Mouse (Mus musculus): ENCODE measurements around the gene Taco1. TPM values are rescaled to one million over a fixed set of nuclear protein-coding genes. Genes with fewer than 3 reads are reported as not detected.
A peak's percentile ranks its signal among the peaks of the same experiment; 100 is the strongest.

Gene Taco1
- polyA plus RNA-seq, 1 experiment from 2014 or later, result 11.7 TPM

DNA sequence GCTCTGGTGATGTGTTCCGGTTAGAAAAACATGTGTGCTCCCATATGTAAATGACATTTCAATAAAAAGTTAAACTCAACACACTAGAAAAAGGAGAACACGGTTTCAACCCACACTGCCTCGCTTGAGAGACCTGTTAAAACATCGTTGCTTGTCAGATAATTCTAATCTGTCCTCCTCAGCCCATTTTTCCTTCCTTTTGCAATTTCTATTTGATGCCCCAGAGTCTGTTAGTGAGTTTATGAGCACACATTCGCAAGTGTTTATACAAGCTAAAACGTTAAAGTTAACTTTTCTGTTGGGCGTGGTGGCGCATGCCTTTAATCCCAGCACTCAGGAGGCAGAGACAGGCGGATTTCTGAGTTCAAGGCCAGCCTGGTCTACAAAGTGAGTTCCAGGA, 30.9 kb upstream of the Taco1 start:
- whole genome bisulfite sequencing, result 91% methylated on average over 9 of the region's 9 CpGs
- no peak for ATAC-seq (ENCODE audit: low FRiP score)
- no peak overlapping the region for H3K27ac ChIP-seq (ENCODE audit: low read depth, low read length)
- no peaks in the 10 kb centered on the region; the same call in 1 of the 2 replicates for H3K4me1 ChIP-seq (replicated peaks; ENCODE audit: control insufficient read depth, insufficient read depth, low read length)
- no peaks in the 10 kb centered on the region for H3K9me3 ChIP-seq (ENCODE audit: control insufficient read depth, low read length)
- H3K27me3 ChIP-seq (ENCODE audit: control insufficient read depth, insufficient read depth, low read length), result no peaks in the 10 kb centered on the region
- H3K4me2 ChIP-seq (replicated peaks; ENCODE audit: low read depth, low read length), result no peak overlapping the region
- no peak for DNase-seq (ENCODE audit: low spot score)
- no peaks in the 10 kb centered on the region for H3K36me3 ChIP-seq (ENCODE audit: control insufficient read depth, insufficient read depth, low read length)
- H3K9ac ChIP-seq (ENCODE audit: low read depth, low read length), result no peak overlapping the region
- H3K4me3 ChIP-seq (ENCODE audit: low read depth, low read length), result no peak overlapping the region

DNA sequence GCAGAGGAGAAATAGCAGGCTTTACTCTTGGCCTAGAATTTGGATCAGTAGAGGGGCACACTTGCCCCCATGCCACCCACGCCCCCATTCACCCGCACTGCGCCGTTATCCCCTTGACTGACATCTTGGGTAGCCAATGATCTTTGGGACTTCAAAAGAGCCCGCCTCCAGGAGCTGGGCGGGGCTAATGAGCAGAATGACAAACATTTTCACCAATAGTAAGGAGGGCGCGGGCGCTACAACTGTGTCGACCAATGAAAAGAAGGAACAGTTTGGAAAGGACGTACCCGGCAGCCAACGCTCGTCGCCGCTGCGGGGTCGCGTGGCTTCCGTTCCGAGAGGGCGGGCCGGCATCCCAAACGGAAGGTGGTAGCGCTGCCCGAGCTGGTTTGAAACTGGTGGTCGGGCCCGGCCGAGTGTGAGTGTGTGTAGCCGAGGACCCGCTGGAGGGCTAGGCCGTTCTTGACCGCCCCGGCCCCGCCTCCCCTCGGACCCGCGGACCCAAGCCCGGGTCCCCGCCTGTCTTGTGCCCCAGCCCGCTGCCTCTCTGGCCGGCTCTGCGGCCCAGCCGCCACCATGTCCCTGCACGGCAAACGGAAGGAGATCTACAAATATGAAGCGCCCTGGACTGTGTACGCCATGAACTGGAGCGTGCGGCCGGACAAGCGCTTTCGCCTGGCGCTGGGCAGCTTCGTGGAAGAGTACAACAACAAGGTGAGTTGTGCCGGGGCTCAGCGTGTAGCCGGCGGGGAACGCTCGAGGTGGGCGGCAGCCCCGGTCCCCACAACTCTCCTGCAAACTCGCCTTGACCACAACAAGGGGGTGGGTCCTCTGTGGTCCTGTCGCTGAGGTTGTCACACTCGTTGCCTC, 29.1 kb upstream of the Taco1 start, which contains the start of gene Dcaf7:
Gene Dcaf7 (plus strand): TSS at position 325 of the 870 bp plus-strand sequence.
- DNase-seq (ENCODE audit: low spot score) (peak; percentile 99), ATAC-seq (ENCODE audit: low FRiP score) (peak; percentile 98)
- Histone ChIP-seq H3K4me1 (replicated peaks; ENCODE audit: control insufficient read depth, insufficient read depth, low read length) (no peaks in the 10 kb centered on the region; the same call in 1 of the 2 replicates), H3K27me3 (ENCODE audit: control insufficient read depth, insufficient read depth, low read length) (no peaks in the 10 kb centered on the region), H3K36me3 (ENCODE audit: control insufficient read depth, insufficient read depth, low read length) (no peaks in the 10 kb centered on the region), H3K4me2 (replicated peaks; ENCODE audit: low read depth, low read length) (peak within 1 kb of the TSS; percentile 85), H3K9ac (ENCODE audit: low read depth, low read length) (peak within 1 kb of the TSS; percentile 90), H3K27ac (ENCODE audit: low read depth, low read length) (peak within 1 kb of the TSS; percentile 85), H3K9me3 (ENCODE audit: control insufficient read depth, low read length) (no peaks in the 10 kb centered on the region), H3K4me3 (ENCODE audit: low read depth, low read length) (peak within 1 kb of the TSS; percentile 99)
- WGBS, result under 1% methylated on average over 63 of the region's 66 CpGs

DNA sequence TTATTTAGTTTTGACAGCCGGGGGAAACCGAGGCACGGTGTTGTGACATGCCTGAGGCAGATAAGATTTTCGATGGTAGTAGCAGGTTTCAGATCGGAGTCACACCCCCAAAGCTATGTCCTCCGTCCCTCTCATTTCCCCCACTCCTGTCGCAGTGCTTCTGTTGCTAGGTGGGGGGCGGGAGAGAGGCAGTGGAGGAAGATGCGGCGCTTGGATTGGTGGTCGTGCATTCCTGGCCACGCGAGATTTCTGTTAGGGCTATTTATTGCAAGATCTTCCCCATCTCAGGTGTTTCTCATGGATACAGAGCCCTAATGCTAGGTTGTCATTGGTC, 28.5 kb upstream of the Taco1 start:
- H3K27ac ChIP-seq (ENCODE audit: low read depth, low read length), result peak overlapping the region; percentile 85
- no peaks in the 10 kb centered on the region for H3K27me3 ChIP-seq (ENCODE audit: control insufficient read depth, insufficient read depth, low read length)
- no peaks in the 10 kb centered on the region; the same call in 1 of the 2 replicates for H3K4me1 ChIP-seq (replicated peaks; ENCODE audit: control insufficient read depth, insufficient read depth, low read length)
- WGBS, result under 1% methylated on average over 13 of the region's 13 CpGs
- no peaks in the 10 kb centered on the region for H3K9me3 ChIP-seq (ENCODE audit: control insufficient read depth, low read length)
- ATAC-seq (ENCODE audit: low FRiP score), result peak; percentile 22
- H3K4me3 ChIP-seq (ENCODE audit: low read depth, low read length), result peak overlapping the region; percentile 99
- peak overlapping the region; percentile 85 for H3K4me2 ChIP-seq (replicated peaks; ENCODE audit: low read depth, low read length)
- H3K9ac ChIP-seq (ENCODE audit: low read depth, low read length), result peak overlapping the region; percentile 90
- H3K36me3 ChIP-seq (ENCODE audit: control insufficient read depth, insufficient read depth, low read length), result no peaks in the 10 kb centered on the region
- peak; percentile 72 for DNase-seq (ENCODE audit: low spot score)

DNA sequence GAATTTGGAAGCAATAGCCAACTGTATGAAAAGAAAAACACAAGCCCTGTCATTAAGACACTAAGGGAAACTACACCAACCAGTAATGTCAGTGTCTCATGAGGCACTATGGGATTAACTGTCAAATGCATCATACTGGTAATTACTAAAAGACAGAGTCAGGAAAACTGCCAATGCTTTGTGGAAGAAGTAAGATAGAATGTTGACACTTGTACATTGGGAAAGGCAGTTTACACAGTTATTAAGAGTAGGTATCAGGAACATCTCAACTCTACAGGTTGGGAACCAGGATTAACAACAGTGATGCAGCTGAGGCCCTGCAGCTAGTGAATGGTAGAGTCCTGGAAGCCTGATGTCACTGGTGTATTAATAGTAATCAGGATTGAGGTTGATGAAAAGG, 21.5 kb upstream of the Taco1 start:
- Histone ChIP-seq H3K36me3 (ENCODE audit: control insufficient read depth, insufficient read depth, low read length) (no peaks in the 10 kb centered on the region), H3K4me1 (replicated peaks; ENCODE audit: control insufficient read depth, insufficient read depth, low read length) (no peaks in the 10 kb centered on the region), H3K9ac (ENCODE audit: low read depth, low read length) (no peak overlapping the region), H3K4me2 (replicated peaks; ENCODE audit: low read depth, low read length) (no peak overlapping the region), H3K9me3 (ENCODE audit: control insufficient read depth, low read length) (no peaks in the 10 kb centered on the region), H3K4me3 (ENCODE audit: low read depth, low read length) (no peak overlapping the region), H3K27me3 (ENCODE audit: control insufficient read depth, insufficient read depth, low read length) (no peaks in the 10 kb centered on the region), H3K27ac (ENCODE audit: low read depth, low read length) (no peak overlapping the region)
- DNase-seq (ENCODE audit: low spot score) (no peak), ATAC-seq (ENCODE audit: low FRiP score) (no peak)

DNA sequence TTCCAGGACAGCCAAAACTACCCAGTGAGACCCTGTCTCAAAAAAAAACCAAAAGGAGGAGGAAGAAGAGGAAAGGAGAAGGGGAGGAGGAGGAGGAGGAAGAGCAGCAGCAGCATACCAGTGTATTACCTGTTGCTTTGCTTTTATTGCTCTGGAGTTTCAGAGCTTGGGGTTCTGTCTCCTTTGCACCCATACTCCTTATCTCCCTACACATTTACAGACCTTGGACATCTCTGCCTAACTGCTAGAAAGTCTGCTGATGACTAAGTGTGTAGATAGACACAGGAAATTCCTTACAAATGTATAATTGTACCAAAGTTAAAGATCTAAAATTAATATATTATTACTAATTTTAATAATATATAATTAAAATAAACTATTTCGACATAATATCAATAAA, 20.6 kb upstream of the Taco1 start:
- ATAC-seq (ENCODE audit: low FRiP score), result no peak
- 89% methylated on average over 1 of the region's 1 CpGs for WGBS
- Histone ChIP-seq H3K4me1 (replicated peaks; ENCODE audit: control insufficient read depth, insufficient read depth, low read length) (no peaks in the 10 kb centered on the region), H3K9ac (ENCODE audit: low read depth, low read length) (no peak overlapping the region), H3K4me3 (ENCODE audit: low read depth, low read length) (no peak overlapping the region), H3K36me3 (ENCODE audit: control insufficient read depth, insufficient read depth, low read length) (no peaks in the 10 kb centered on the region), H3K27me3 (ENCODE audit: control insufficient read depth, insufficient read depth, low read length) (no peaks in the 10 kb centered on the region), H3K27ac (ENCODE audit: low read depth, low read length) (no peak overlapping the region), H3K4me2 (replicated peaks; ENCODE audit: low read depth, low read length) (no peak overlapping the region), H3K9me3 (ENCODE audit: control insufficient read depth, low read length) (no peaks in the 10 kb centered on the region)
- DNase-seq (ENCODE audit: low spot score), result no peak

DNA sequence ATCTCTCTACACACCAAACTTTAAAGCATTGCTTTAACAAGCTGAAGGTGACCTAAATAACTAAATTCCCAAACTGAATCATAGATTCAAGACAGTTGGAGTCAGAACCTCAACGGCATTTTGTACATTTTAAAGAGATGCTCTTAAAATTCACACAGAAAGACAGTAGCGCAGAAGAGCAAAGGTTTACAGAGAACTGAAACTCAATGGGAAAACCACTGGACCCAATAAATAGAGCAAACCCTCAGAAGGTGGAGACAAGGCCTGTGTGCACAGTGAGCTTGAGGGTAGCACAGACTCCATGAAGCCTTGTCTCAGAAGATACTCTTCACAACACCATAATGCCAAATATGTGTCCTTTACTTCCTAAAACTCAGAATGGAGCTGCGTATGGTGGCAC, 20.1 kb upstream of the Taco1 start:
- Histone ChIP-seq H3K27me3 (ENCODE audit: control insufficient read depth, insufficient read depth, low read length) (no peaks in the 10 kb centered on the region), H3K36me3 (ENCODE audit: control insufficient read depth, insufficient read depth, low read length) (no peaks in the 10 kb centered on the region), H3K4me3 (ENCODE audit: low read depth, low read length) (no peak overlapping the region), H3K4me1 (replicated peaks; ENCODE audit: control insufficient read depth, insufficient read depth, low read length) (no peaks in the 10 kb centered on the region), H3K9ac (ENCODE audit: low read depth, low read length) (no peak overlapping the region), H3K27ac (ENCODE audit: low read depth, low read length) (no peak overlapping the region), H3K9me3 (ENCODE audit: control insufficient read depth, low read length) (no peaks in the 10 kb centered on the region), H3K4me2 (replicated peaks; ENCODE audit: low read depth, low read length) (no peak overlapping the region)
- ATAC-seq (ENCODE audit: low FRiP score) (no peak), DNase-seq (ENCODE audit: low spot score) (no peak)
- 98% methylated on average over 3 of the region's 3 CpGs for WGBS

DNA sequence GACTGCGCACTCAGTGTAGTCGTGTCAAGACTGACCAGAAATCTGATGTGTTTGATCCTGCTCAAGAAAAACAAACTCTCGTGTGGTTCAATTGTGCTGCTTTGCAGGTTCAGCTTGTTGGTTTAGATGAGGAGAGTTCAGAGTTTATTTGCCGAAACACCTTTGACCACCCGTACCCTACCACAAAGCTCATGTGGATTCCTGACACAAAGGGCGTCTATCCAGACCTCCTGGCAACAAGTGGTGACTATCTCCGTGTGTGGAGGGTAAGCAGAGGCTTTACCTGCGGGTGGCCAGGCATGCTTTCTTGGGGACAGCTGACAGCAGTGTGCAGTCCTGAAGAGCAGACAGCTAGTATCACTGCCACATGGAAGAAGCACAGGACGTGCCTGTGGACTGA, 19.3 kb upstream of the Taco1 start:
- H3K36me3 ChIP-seq (ENCODE audit: control insufficient read depth, insufficient read depth, low read length), result no peaks in the 10 kb centered on the region; the same call in 1 of the 2 replicates
- no peaks in the 10 kb centered on the region for H3K27me3 ChIP-seq (ENCODE audit: control insufficient read depth, insufficient read depth, low read length)
- no peaks in the 10 kb centered on the region for H3K9me3 ChIP-seq (ENCODE audit: control insufficient read depth, low read length)
- DNase-seq (ENCODE audit: low spot score) (no peak), ATAC-seq (ENCODE audit: low FRiP score) (no peak)
- no peaks in the 10 kb centered on the region for H3K4me1 ChIP-seq (replicated peaks; ENCODE audit: control insufficient read depth, insufficient read depth, low read length)
- no peak overlapping the region for H3K27ac ChIP-seq (ENCODE audit: low read depth, low read length)
- H3K9ac ChIP-seq (ENCODE audit: low read depth, low read length), result no peak overlapping the region
- 91% methylated on average over 9 of the region's 9 CpGs for WGBS
- no peak overlapping the region for H3K4me2 ChIP-seq (replicated peaks; ENCODE audit: low read depth, low read length)
- H3K4me3 ChIP-seq (ENCODE audit: low read depth, low read length), result no peak overlapping the region

DNA sequence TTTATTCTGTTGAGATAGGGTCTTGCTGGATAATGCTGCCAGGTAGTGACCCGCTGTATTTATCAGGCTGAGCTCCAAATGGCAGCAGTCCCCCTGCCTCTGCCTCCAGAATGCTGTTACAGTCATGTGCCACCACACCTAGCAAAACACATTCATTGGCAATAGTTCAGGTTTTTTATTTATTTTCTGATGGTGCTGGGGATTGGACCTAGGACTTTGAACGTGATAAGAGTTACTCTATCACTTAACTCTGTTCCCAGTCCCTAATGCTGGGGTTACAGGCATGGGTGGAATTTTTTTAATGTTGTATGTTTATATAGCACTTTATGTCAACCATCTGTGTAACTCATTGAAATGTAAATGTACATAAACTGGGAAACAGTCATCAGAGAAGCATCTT, 11.9 kb upstream of the Taco1 start:
- no peak for ATAC-seq (ENCODE audit: low FRiP score)
- Histone ChIP-seq H3K9ac (ENCODE audit: low read depth, low read length) (no peak overlapping the region), H3K4me1 (replicated peaks; ENCODE audit: control insufficient read depth, insufficient read depth, low read length) (no peaks in the 10 kb centered on the region), H3K27ac (ENCODE audit: low read depth, low read length) (no peak overlapping the region), H3K27me3 (ENCODE audit: control insufficient read depth, insufficient read depth, low read length) (no peaks in the 10 kb centered on the region), H3K9me3 (ENCODE audit: control insufficient read depth, low read length) (no peaks in the 10 kb centered on the region), H3K4me3 (ENCODE audit: low read depth, low read length) (no peak overlapping the region), H3K36me3 (ENCODE audit: control insufficient read depth, insufficient read depth, low read length) (peaks cover 16% of the 10 kb centered on the region), H3K4me2 (replicated peaks; ENCODE audit: low read depth, low read length) (no peak overlapping the region)
- no peak for DNase-seq (ENCODE audit: low spot score)
- WGBS, result 92% methylated on average over 2 of the region's 2 CpGs

DNA sequence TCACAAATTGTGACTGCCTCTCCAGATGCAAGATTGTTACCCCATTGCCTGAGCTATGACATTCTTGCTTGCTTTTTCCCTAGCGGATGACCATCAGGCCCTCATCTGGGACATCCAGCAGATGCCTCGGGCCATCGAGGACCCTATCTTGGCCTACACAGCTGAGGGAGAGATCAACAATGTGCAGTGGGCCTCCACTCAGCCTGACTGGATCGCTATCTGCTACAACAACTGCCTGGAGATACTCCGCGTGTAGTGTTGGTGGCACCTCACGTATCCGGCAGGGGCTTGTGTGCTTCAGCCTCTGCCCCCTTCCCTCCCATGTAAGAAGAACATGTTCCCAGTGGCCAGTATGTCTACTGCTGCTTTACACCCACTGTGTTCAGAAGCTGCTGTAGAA, 11.3 kb upstream of the Taco1 start:
- 96% methylated on average over 8 of the region's 8 CpGs for WGBS
- ATAC-seq (ENCODE audit: low FRiP score) (no peak), DNase-seq (ENCODE audit: low spot score) (no peak)
- Histone ChIP-seq H3K9ac (ENCODE audit: low read depth, low read length) (no peak overlapping the region), H3K4me3 (ENCODE audit: low read depth, low read length) (no peak overlapping the region), H3K4me1 (replicated peaks; ENCODE audit: control insufficient read depth, insufficient read depth, low read length) (no peaks in the 10 kb centered on the region), H3K36me3 (ENCODE audit: control insufficient read depth, insufficient read depth, low read length) (peaks cover 16% of the 10 kb centered on the region), H3K27me3 (ENCODE audit: control insufficient read depth, insufficient read depth, low read length) (no peaks in the 10 kb centered on the region), H3K9me3 (ENCODE audit: control insufficient read depth, low read length) (no peaks in the 10 kb centered on the region), H3K4me2 (replicated peaks; ENCODE audit: low read depth, low read length) (no peak overlapping the region), H3K27ac (ENCODE audit: low read depth, low read length) (no peak overlapping the region)

Measured in hindbrain, embryonic 11.5 days (tissue).